Mouse (Mus musculus) layer of hippocampus, postnatal 14 days (tissue): Measurements from ENCODE around the gene Arl6ip6. TPM values are rescaled to one million over a fixed set of nuclear protein-coding genes. Genes with fewer than 3 reads are reported as not detected.

Source experiments
- total RNA-seq, 2 experiments: library from RNA; stranded (reverse); gene quantifications; 2 replicates each; pipeline ENCODE4 v1.2.3; 2021

Arl6ip6 gene
- total RNA-seq, 2 experiments from 2014 or later, result 13.8 to 14.8 TPM

Other genes starting within 250 kb of the Arl6ip6 start
- gene Prpf40a, start 442 bp upstream of the Arl6ip6 start, total RNA-seq, result 10 to 100 TPM; 48.5 to 49.4 TPM